Mouse (Mus musculus) lung, embryonic 14.5 days (tissue): ENCODE results near the gene Gabarapl1. TPM values are rescaled to one million over a fixed set of nuclear protein-coding genes. Genes with fewer than 3 reads are reported as not detected.

Source experiments
- ATAC-seq: fragments of 200-750 bp; cut with Nextera tagmentation; 2 replicates; pipeline ENCODE4 v1.8.0; 2017; ENCODE audit warnings: mild to moderate bottlenecking, moderate TSS enrichment, moderate library complexity; ENCODE audit not compliant: insufficient read depth
- DNase-seq: peaks from one replicate; pipeline ENCODE4 v3.0.0-alpha.2; 2015
- H3K27ac ChIP-seq: fragments of 300-500 bp; sonication (generic); 2 replicates; pipeline ENCODE4 v1.5.1; 2014; ENCODE audit warnings: low read depth, mild to moderate bottlenecking, moderate library complexity
- H3K27me3 ChIP-seq: fragments of 300-500 bp; sonication (generic); 2 replicates; pipeline ENCODE4 v1.6.1; 2014; ENCODE audit warnings: low read length, control low read depth; ENCODE audit not compliant: insufficient read depth
- H3K36me3 ChIP-seq: fragments of 300-500 bp; sonication (generic); 2 replicates; pipeline ENCODE4 v1.6.1; 2014; ENCODE audit warnings: control low read depth; ENCODE audit not compliant: insufficient read depth
- H3K4me1 ChIP-seq: fragments of 300-500 bp; sonication (generic); 2 replicates; pipeline ENCODE4 v1.6.1; 2014; ENCODE audit warnings: antibody characterized with exemption, control low read depth; ENCODE audit not compliant: insufficient read depth
- H3K4me2 ChIP-seq: fragments of 300-500 bp; sonication (generic); 2 replicates; pipeline ENCODE4 v1.6.1; 2014; ENCODE audit warnings: mild to moderate bottlenecking
- H3K4me3 ChIP-seq: fragments of 300-500 bp; sonication (generic); 2 replicates; pipeline ENCODE4 v1.5.1; 2014; ENCODE audit warnings: low read depth, low read length
- H3K9ac ChIP-seq: fragments of 300-500 bp; sonication (generic); 2 replicates; pipeline ENCODE4 v1.6.1; 2014
- H3K9me3 ChIP-seq: fragments of 300-500 bp; sonication (generic); 2 replicates; pipeline ENCODE4 v1.6.1; 2016; ENCODE audit warnings: low read depth, low read length, control low read depth
- CTCF ChIP-seq: IDR thresholded peaks from 2 replicates; pipeline ENCODE4 v1.5.1; 2016; ENCODE audit warnings: antibody characterized with exemption, low read depth
- WGBS: fragments of 180-500 bp; shearing (Covaris S2); extraction: QIAGEN DNeasy Blood & Tissue Kit; methylation state at CpG from one replicate; pipeline ENCODE4 v1.1.7; 2014; 5-methylcytosine and 5-hydroxymethylcytosine counted together
- polyA plus RNA-seq: library from polyadenylated mRNA; unstranded; fragments of >200 nt; fragmentation: Nextera tagmentation; extraction: Ambion mirVana; gene quantifications from 2 replicates; pipeline ENCODE4 v1.2.1, GENCODE M21; 2014

The Gabarapl1 gene
- polyA plus RNA-seq, 1 experiment from 2014 or later = 12.4 TPM

DNA sequence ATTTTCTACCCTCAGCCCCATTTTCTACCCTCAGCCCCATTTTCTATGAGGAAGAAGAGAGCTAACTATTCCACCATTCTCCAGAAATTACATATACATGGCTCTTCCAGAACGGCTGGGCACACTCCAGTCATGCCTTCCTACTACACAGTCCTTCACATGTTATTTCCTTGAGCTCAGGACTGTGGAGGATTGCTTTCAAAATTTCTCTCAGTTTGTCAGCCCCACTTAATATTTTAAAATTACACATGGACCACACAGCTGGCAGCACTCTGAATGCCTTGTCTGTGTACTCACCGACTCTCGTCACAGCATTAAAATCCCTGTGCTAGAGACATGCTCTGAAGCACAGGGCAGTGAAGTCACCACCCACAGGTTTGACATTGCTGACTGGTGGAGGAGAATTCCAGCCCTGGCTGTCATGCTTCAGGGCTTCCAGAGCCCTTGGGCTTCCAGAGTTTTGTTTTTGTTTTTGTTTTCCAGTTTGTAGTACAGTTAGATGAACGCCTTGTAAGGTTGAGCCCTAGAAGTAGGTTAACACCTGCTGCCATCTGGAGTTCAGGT is 1.7 kb downstream of the Gabarapl1 start:
- no peak overlapping the region for H3K27ac ChIP-seq

DNA sequence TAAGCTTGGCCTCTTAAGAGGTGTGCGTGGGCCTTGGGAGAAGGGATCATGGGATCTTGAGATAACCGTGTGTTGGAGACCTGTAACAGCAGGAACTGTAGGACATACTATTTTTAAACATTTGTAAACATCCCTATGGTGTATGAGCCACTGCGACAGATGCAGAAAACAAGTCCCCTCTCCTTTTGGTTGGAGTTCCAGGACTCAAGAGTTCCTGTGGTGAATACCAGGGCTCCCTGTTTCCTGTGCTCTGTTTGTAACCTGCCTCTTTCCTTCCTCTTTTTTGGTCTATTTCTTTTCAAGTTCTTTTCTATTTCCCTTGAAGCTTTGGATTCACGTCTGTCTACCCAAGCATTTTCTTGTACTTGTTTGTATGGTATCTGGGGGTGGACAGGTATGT is 2.8 kb downstream of the Gabarapl1 start:
- peaks cover 26% of the 10 kb centered on the region for H3K36me3 ChIP-seq
- WGBS = 56% methylated on average over 4 of the region's 4 CpGs
- DNase-seq (no peak), ATAC-seq (no peak)
- no peak overlapping the region for H3K9ac ChIP-seq
- 0 out of 2 replicates have a peak, but pooled peaks cover 5% of the 10 kb centered on the region for H3K4me1 ChIP-seq
- H3K4me2 ChIP-seq = peak overlapping the region; percentile 87; the same call in 1 of the 2 replicates
- no peak overlapping the region for H3K27ac ChIP-seq
- H3K4me3 ChIP-seq = no peak overlapping the region
- no peaks in the 10 kb centered on the region for H3K9me3 ChIP-seq
- TF ChIP-seq CTCF = no peak
- no peaks in the 10 kb centered on the region for H3K27me3 ChIP-seq

More for the DNA sequence above, 1.7 kb downstream of the Gabarapl1 start:
- Histone ChIP-seq H3K27me3 (no peaks in the 10 kb centered on the region), H3K4me2 (peak overlapping the region; percentile 87), H3K9ac (no peak overlapping the region), H3K36me3 (peaks cover 18% of the 10 kb centered on the region), H3K4me1 (0 out of 2 replicates have a peak, but pooled peaks cover 5% of the 10 kb centered on the region), H3K4me3 (peak overlapping the region; percentile 81), H3K9me3 (no peaks in the 10 kb centered on the region)
- DNase-seq (no peak), ATAC-seq (0 out of 2 replicates have a peak, but pooled peaks have one; percentile 25)
- WGBS = 36% methylated on average over 4 of the region's 4 CpGs
- TF ChIP-seq CTCF = no peak

DNA sequence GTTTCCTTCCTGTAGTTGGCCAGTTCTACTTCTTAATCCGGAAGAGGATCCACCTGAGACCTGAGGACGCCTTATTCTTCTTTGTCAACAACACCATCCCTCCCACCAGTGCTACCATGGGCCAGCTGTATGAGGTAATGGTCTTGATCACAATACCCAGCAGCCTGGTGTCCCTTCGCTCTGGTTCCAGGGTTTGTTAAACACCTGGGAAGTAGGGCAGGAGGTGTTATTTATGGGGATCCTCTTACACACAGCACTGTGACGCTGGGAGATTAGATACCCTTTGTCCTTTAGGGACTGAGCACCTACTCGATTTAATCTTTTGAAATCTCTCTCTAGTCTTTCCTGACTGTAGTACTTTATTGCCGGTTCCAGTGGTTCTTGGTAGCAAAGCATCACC is 5.6 kb downstream of the Gabarapl1 start:
- Histone ChIP-seq H3K27ac (no peak overlapping the region), H3K36me3 (peaks cover 40% of the 10 kb centered on the region), H3K9me3 (no peaks in the 10 kb centered on the region), H3K27me3 (no peaks in the 10 kb centered on the region), H3K4me2 (no peak overlapping the region), H3K4me3 (no peak overlapping the region), H3K9ac (no peak overlapping the region), H3K4me1 (0 out of 2 replicates have a peak, but pooled peaks cover 5% of the 10 kb centered on the region)
- no peak for ATAC-seq
- 79% methylated on average over 6 of the region's 6 CpGs for WGBS
- no peak for DNase-seq
- no peak for TF ChIP-seq CTCF

DNA sequence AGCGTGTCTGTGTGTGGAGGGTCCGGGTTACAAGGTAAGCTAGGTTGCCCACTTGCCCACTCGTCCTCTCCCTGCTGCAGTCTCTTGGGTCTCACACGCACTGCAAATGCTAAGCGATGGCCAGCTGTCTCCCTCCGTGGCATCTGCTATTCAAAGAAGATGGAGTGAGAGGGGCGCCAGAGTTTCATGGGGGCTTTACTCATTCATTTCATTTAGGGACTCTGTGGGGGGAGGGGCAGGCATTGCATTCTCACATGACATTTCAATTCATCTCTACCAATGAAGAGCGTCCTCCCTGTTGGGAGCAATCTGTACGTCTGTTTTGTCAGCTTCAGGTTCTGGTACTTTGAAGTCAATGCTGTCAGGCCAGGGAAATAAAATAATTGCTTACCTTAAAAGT is 9.0 kb downstream of the Gabarapl1 start:
- WGBS = 85% methylated on average over 9 of the region's 9 CpGs
- no peak overlapping the region for H3K9ac ChIP-seq
- DNase-seq (no peak), ATAC-seq (no peak)
- no peaks in the 10 kb centered on the region for H3K27me3 ChIP-seq
- TF ChIP-seq CTCF = no peak
- H3K36me3 ChIP-seq = peaks cover 40% of the 10 kb centered on the region
- H3K27ac ChIP-seq = no peak overlapping the region
- H3K4me1 ChIP-seq = no peaks in the 10 kb centered on the region
- no peak overlapping the region for H3K4me2 ChIP-seq
- H3K4me3 ChIP-seq = no peak overlapping the region
- no peaks in the 10 kb centered on the region for H3K9me3 ChIP-seq

DNA sequence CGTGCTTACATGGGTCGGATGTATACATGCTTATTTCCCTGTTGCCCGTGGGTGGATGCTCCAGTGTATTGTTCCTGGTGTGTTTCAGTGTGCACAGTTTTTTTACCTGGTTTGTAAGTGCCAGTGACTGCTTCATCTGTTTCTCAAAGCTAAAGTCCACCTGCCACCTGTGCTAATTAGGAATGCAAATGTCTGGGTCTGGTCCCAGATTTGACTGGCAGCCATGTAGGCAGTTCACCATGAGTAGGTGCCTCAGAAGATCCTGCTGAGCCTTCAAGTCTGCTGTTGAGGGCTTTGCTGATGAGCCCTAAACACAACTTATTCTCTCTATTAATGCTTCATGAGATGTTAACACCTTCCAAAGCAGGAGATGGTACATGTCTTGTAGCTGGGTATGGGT is 9.6 kb downstream of the Gabarapl1 start:
- no peaks in the 10 kb centered on the region for H3K9me3 ChIP-seq
- DNase-seq (no peak), ATAC-seq (no peak)
- no peak overlapping the region for H3K9ac ChIP-seq
- no peaks in the 10 kb centered on the region for H3K4me1 ChIP-seq
- peaks cover 38% of the 10 kb centered on the region for H3K36me3 ChIP-seq
- 88% methylated on average over 3 of the region's 3 CpGs for WGBS
- no peaks in the 10 kb centered on the region for H3K27me3 ChIP-seq
- H3K27ac ChIP-seq = no peak overlapping the region
- H3K4me2 ChIP-seq = no peak overlapping the region
- no peak overlapping the region for H3K4me3 ChIP-seq
- TF ChIP-seq CTCF = no peak

DNA sequence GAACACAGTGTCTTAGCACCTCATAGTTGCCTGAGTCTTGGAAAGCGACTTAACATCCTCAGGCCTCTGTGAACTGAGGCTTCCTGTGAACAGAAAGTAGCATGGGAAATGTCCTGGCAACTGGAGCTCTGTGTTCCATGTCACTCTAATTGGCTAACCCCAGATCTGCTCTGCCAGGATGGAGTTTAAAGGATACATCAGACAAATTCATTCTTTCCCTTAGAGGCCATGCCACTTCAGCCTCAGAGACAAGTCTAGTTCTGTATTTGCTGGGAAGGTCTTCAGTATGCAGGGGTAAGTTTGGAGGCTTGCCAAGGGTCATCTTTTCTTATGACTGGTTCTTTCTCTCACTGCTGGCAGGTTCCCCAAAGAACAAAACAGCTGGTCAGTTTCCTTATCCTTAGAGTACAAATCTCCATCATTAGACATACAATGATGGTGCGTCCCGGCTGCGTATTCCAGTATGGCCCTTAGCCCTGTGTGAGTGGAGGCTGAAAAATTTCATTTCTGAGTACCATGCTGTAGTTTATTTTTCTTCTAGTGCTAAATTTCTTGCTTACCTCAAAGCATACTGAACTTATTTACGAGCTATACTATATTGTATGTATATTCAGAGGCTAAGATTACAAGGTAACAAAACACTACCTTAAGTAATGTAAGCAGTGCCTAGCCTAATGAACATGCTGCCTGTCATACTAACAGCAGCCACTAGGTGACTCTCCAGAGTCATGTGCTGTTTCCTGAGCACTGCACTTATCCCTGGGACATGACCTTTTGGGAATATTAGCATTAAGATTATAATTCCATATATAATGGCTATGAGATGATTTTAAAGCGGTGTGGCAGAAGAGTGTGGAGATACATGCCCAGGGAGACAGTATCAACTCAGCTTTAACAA is 11.0 kb downstream of the Gabarapl1 start:
- peak; percentile 92 for TF ChIP-seq CTCF
- H3K9ac ChIP-seq = no peak overlapping the region
- H3K4me1 ChIP-seq = no peaks in the 10 kb centered on the region
- H3K4me3 ChIP-seq = no peak overlapping the region
- no peak overlapping the region for H3K27ac ChIP-seq
- no peaks in the 10 kb centered on the region for H3K27me3 ChIP-seq
- peak; percentile 80 for ATAC-seq
- 53% methylated on average over 6 of the region's 6 CpGs for WGBS
- no peak overlapping the region for H3K4me2 ChIP-seq
- peak; percentile 85 for DNase-seq
- no peaks in the 10 kb centered on the region for H3K9me3 ChIP-seq
- H3K36me3 ChIP-seq = peaks cover 30% of the 10 kb centered on the region

DNA sequence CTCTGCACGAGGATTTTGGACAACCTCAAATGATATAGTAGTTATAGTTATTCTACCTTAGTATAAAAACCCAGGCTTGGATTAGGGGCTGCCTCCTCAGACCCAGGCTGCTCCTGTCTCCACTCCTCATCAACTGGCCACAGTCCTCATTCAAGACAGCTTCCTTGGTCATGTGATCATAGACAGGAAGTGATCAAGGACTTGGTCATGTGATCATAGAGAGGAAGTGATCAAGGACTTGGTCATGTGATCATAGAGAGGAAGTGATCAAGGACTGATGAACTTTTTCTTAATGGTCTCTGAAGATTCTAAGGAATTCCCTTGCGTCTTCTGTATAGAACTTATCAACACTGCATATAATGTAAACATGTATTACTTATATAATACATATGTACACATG is 14.3 kb downstream of the Gabarapl1 start:
- Histone ChIP-seq H3K4me2 (no peak overlapping the region), H3K27me3 (no peaks in the 10 kb centered on the region), H3K4me3 (no peak overlapping the region), H3K36me3 (no peaks in the 10 kb centered on the region), H3K27ac (no peak overlapping the region), H3K9me3 (no peaks in the 10 kb centered on the region), H3K4me1 (no peaks in the 10 kb centered on the region), H3K9ac (no peak overlapping the region)
- TF ChIP-seq CTCF = no peak
- DNase-seq = no peak
- no peak for ATAC-seq
- 68% methylated on average over 2 of the region's 2 CpGs for WGBS
